Mouse (Mus musculus): Measurements from ENCODE around the gene Dusp2.

- no peak for TF ChIP-seq POLR2A (IDR thresholded peaks at IDR 0.05; ENCODE audit: insufficient read depth, low read depth, low read length)
- no peak for TF ChIP-seq CTCF (IDR thresholded peaks at IDR 0.05; ENCODE audit: insufficient read depth, low read depth, low read length)
Observed at GRCm38 (mm10) chr2:127298056-127298455, 37.9 kb upstream of the Dusp2 start.
